Mouse (Mus musculus): Measurements from ENCODE around the gene Adamts17.
A peak's percentile ranks its signal among the peaks of the same experiment; 100 is the strongest.

Adamts17 gene

GRCm38 (mm10) chr7:66933251-66933650 is 93.7 kb downstream of the Adamts17 start:
- DNase-seq (ENCODE audit: low read depth, low spot score) = no peak

- DNase-seq (ENCODE audit: low read depth, low spot score) = no peak
Observed at GRCm38 (mm10) chr7:66934062-66934461, 94.5 kb downstream of the Adamts17 start.

GRCm38 (mm10) chr7:66935041-66935440 is 95.5 kb downstream of the Adamts17 start:
- no peak for DNase-seq (ENCODE audit: low read depth, low spot score)

GRCm38 (mm10) chr7:66936042-66936755 is 96.7 kb downstream of the Adamts17 start:
- DNase-seq (ENCODE audit: low read depth, low spot score) = no peak

GRCm38 (mm10) chr7:66936911-66937310 is 97.4 kb downstream of the Adamts17 start:
- DNase-seq (ENCODE audit: low read depth, low spot score) = peak; percentile 7

GRCm38 (mm10) chr7:66938988-66939783 is 99.7 kb downstream of the Adamts17 start:
- DNase-seq (ENCODE audit: low read depth, low spot score) = no peak

GRCm38 (mm10) chr7:66940761-66941160 is 101.2 kb downstream of the Adamts17 start:
- DNase-seq (ENCODE audit: low read depth, low spot score) = no peak

- no peak for DNase-seq (ENCODE audit: low read depth, low spot score)
Observed at GRCm38 (mm10) chr7:66949006-66949405, 109.5 kb downstream of the Adamts17 start.

GRCm38 (mm10) chr7:66952921-66953320 is 113.4 kb downstream of the Adamts17 start:
- no peak for DNase-seq (ENCODE audit: low read depth, low spot score)

- DNase-seq (ENCODE audit: low read depth, low spot score) = no peak
Observed at GRCm38 (mm10) chr7:66954073-66954472, 114.5 kb downstream of the Adamts17 start.

GRCm38 (mm10) chr7:66954723-66955122 is 115.2 kb downstream of the Adamts17 start:
- no peak for DNase-seq (ENCODE audit: low read depth, low spot score)

- DNase-seq (ENCODE audit: low read depth, low spot score) = no peak
Observed at GRCm38 (mm10) chr7:66955455-66955919, 116.0 kb downstream of the Adamts17 start.

- DNase-seq (ENCODE audit: low read depth, low spot score) = no peak
Observed at GRCm38 (mm10) chr7:66955978-66956377, 116.4 kb downstream of the Adamts17 start.

- no peak for DNase-seq (ENCODE audit: low read depth, low spot score)
Observed at GRCm38 (mm10) chr7:66957764-66958163, 118.2 kb downstream of the Adamts17 start.

GRCm38 (mm10) chr7:66960246-66961033 is 120.9 kb downstream of the Adamts17 start:
- no peak for DNase-seq (ENCODE audit: low read depth, low spot score)

- DNase-seq (ENCODE audit: low read depth, low spot score) = no peak
Observed at GRCm38 (mm10) chr7:66962736-66963135, 123.2 kb downstream of the Adamts17 start.

- DNase-seq (ENCODE audit: low read depth, low spot score) = no peak
Observed at GRCm38 (mm10) chr7:66963541-66963940, 124.0 kb downstream of the Adamts17 start.

GRCm38 (mm10) chr7:66966541-66967205 is 127.1 kb downstream of the Adamts17 start:
- DNase-seq (ENCODE audit: low read depth, low spot score) = no peak

GRCm38 (mm10) chr7:66967206-66967919 is 127.8 kb downstream of the Adamts17 start:
- no peak for DNase-seq (ENCODE audit: low read depth, low spot score)

- DNase-seq (ENCODE audit: low read depth, low spot score) = no peak
Observed at GRCm38 (mm10) chr7:66968661-66969060, 129.1 kb downstream of the Adamts17 start.

GRCm38 (mm10) chr7:66969199-66969598 is 129.7 kb downstream of the Adamts17 start:
- DNase-seq (ENCODE audit: low read depth, low spot score) = no peak

Measured in CD4-positive, CD25-positive, alpha-beta regulatory T cell, adult 2 months (primary cell).